Mouse (Mus musculus) E14TG2a.4 (cell line): ENCODE measurements around the gene Kpna7.

Source experiments
- CTCF ChIP-seq: conservative IDR thresholded peaks from 2 replicates; pipeline ENCODE4 v1.5.1; 2014; ENCODE audit warnings: low read length
- NANOG ChIP-seq: IDR thresholded peaks from 2 replicates; pipeline ENCODE4 v1.6.1; 2014; ENCODE audit warnings: borderline replicate concordance, low read length, mixed read lengths
- POU5F1 ChIP-seq: IDR thresholded peaks from 2 replicates; pipeline ENCODE4 v1.6.1; 2014; ENCODE audit warnings: low read length, borderline replicate concordance

GRCm38 (mm10) chr5:145068863-145069262, 15.0 kb downstream of the Kpna7 start:
- TF ChIP-seq CTCF: no peak
- no peak for TF ChIP-seq NANOG
- TF ChIP-seq POU5F1: no peak
